In genomic region chr16:9359399-9360135, GRCm38 (mm10) we compare ENCODE assay signal across 30 mouse cellular contexts.
DNase-seq lines count a peak whose midpoint lies in the region; ATAC-seq and TF ChIP-seq lines count a peak whose summit lies in the region.
"Had no signal": no experiment of that assay in that cellular context is flagged by ENCODE, and none has a peak within 500 bp of the region (broad histone marks: within the 10 kb centered on the region; RNA-seq: fewer than 3 reads in every experiment).

No protein-coding gene starts in this region.

- H3K27me3 ChIP-seq in hindbrain, embryonic 14.5 days (ENCODE audit: control insufficient read depth, insufficient read depth, low read length), result no peaks in the 10 kb centered on the region
- H3K27me3 ChIP-seq: embryonic facial prominence, embryonic 13.5 days; forebrain, embryonic 13.5 days; heart, embryonic 12.5 days; heart, embryonic 15.5 days; hindbrain, embryonic 13.5 days had no signal

- H3K36me3 ChIP-seq in hindbrain, embryonic 14.5 days (replicated peaks; ENCODE audit: control insufficient read depth, insufficient read depth), result no peaks in the 10 kb centered on the region
- H3K36me3 ChIP-seq: embryonic facial prominence, embryonic 10.5 days; embryonic facial prominence, embryonic 13.5 days; forebrain, embryonic 10.5 days; heart, embryonic 12.5 days; heart, embryonic 15.5 days; hindbrain, embryonic 10.5 days; hindbrain, embryonic 13.5 days had no signal

- no peak for TF ChIP-seq POLR2A in olfactory bulb, adult 2 months (IDR thresholded peaks at IDR 0.05; ENCODE audit: insufficient read depth, low read depth, low read length)

- DNase-seq in adrenal gland, adult 8-10 months, result peak; percentile 58
- no peak for DNase-seq in adrenal gland, postnatal 4 days (ENCODE audit: low spot score in 2 of 2)
- DNase-seq in layer of hippocampus, adult 2 months (ENCODE audit: low spot score in 2 of 2), result no peak
- DNase-seq in layer of hippocampus, adult 9-10 months (ENCODE audit: low spot score), result no peak
- DNase-seq in adrenal gland, postnatal 36 days, result peak; percentile 40 to 58
- DNase-seq in hindbrain, embryonic 14.5 days (ENCODE audit: low spot score), result no peak
- DNase-seq in cerebellum, adult 11-12 months, result no peak
- DNase-seq: cerebellum, adult 11 months; cerebellum, adult 8-10 months; cerebellum, postnatal 10 days; cerebellum, postnatal 36 days; embryo, embryonic 11 days; gastrocnemius, postnatal 10 days; gastrocnemius, postnatal 36 days; heart, postnatal 10 days; heart, postnatal 36 days; kidney, adult 2 months had no signal

- no peak overlapping the region for H3K4me3 ChIP-seq in layer of hippocampus, adult 2 months
- H3K4me3 ChIP-seq in olfactory bulb, adult 2 months (ENCODE audit: insufficient read depth, low read depth, low read length), result no peak overlapping the region
- H3K4me3 ChIP-seq in hindbrain, embryonic 14.5 days (replicated peaks; ENCODE audit: low read length), result no peak overlapping the region
- H3K4me3 ChIP-seq: embryonic facial prominence, embryonic 10.5 days; embryonic facial prominence, embryonic 13.5 days; erythroblast, embryonic 14.5 days; forebrain, embryonic 10.5 days; forebrain, embryonic 13.5 days; heart, embryonic 12.5 days; heart, embryonic 15.5 days; hindbrain, embryonic 10.5 days; hindbrain, embryonic 13.5 days had no signal

- H3K4me1 ChIP-seq in olfactory bulb, adult 2 months (ENCODE audit: control insufficient read depth, insufficient read depth, low read length), result peaks cover 9% of the 10 kb centered on the region
- no peaks in the 10 kb centered on the region for H3K4me1 ChIP-seq in hindbrain, embryonic 14.5 days (replicated peaks; ENCODE audit: control insufficient read depth, insufficient read depth, low read length)
- H3K4me1 ChIP-seq: embryonic facial prominence, embryonic 10.5 days; embryonic facial prominence, embryonic 13.5 days; forebrain, embryonic 13.5 days; heart, embryonic 12.5 days; heart, embryonic 15.5 days; hindbrain, embryonic 10.5 days; hindbrain, embryonic 13.5 days had no signal

- no peak for ATAC-seq in hindbrain, embryonic 14.5 days (ENCODE audit: low FRiP score)
- ATAC-seq: CD4-positive, CD25-positive, alpha-beta regulatory T cell, adult 4 months; forebrain, embryonic 13.5 days; forebrain, embryonic 16.5 days; intestine, postnatal 0 days had no signal

- 82% methylated on average over 3 of the region's 3 CpGs for WGBS in olfactory bulb, adult 2 months
- 93% methylated on average over 3 of the region's 3 CpGs for WGBS in hindbrain, embryonic 14.5 days

- H3K27ac ChIP-seq in layer of hippocampus, adult 2 months, result peak overlapping the region; percentile 69
- peak overlapping the region; percentile 75; the same call in 1 of the 2 replicates for H3K27ac ChIP-seq in olfactory bulb, adult 2 months (ENCODE audit: insufficient read depth, low read depth, low read length)
- no peak overlapping the region for H3K27ac ChIP-seq in hindbrain, embryonic 14.5 days
- H3K27ac ChIP-seq: embryonic facial prominence, embryonic 10.5 days; embryonic facial prominence, embryonic 13.5 days; forebrain, embryonic 10.5 days; forebrain, embryonic 13.5 days; heart, embryonic 15.5 days; hindbrain, embryonic 10.5 days; hindbrain, embryonic 13.5 days had no signal

- no peak for TF ChIP-seq CTCF in layer of hippocampus, adult 2 months (conservative IDR thresholded peaks at IDR 0.05)
- no peak for TF ChIP-seq CTCF in olfactory bulb, adult 2 months (IDR thresholded peaks at IDR 0.05; ENCODE audit: insufficient read depth, low read depth, low read length)

- H3K9ac ChIP-seq in hindbrain, embryonic 14.5 days, result no peak overlapping the region
- H3K9ac ChIP-seq: embryonic facial prominence, embryonic 13.5 days; forebrain, embryonic 13.5 days; heart, embryonic 12.5 days; heart, embryonic 15.5 days; hindbrain, embryonic 13.5 days had no signal

- no peaks in the 10 kb centered on the region for H3K9me3 ChIP-seq in hindbrain, embryonic 14.5 days (ENCODE audit: control insufficient read depth, low read length)
- H3K9me3 ChIP-seq: embryonic facial prominence, embryonic 10.5 days; embryonic facial prominence, embryonic 13.5 days; forebrain, embryonic 10.5 days; forebrain, embryonic 13.5 days; heart, embryonic 15.5 days; hindbrain, embryonic 13.5 days had no signal

- no peak overlapping the region for H3K4me2 ChIP-seq in hindbrain, embryonic 14.5 days (replicated peaks)
- H3K4me2 ChIP-seq: embryonic facial prominence, embryonic 13.5 days; forebrain, embryonic 13.5 days; heart, embryonic 12.5 days; heart, embryonic 15.5 days; hindbrain, embryonic 13.5 days had no signal

Comparison
In these comparisons a context has a peak if more than half of its experiments do, and no peak if none do; other contexts are left out.
1. DNase-seq: peak in adrenal gland, adult 8-10 months (single experiment) and adrenal gland, postnatal 36 days (2 of 2); none in adrenal gland, postnatal 4 days (0 of 2), layer of hippocampus, adult 2 months (0 of 2), layer of hippocampus, adult 9-10 months (single experiment), hindbrain, embryonic 14.5 days (single experiment) and cerebellum, adult 11-12 months (single experiment).